Mouse (Mus musculus) adrenal gland, postnatal 36 days (tissue): Measurements from ENCODE around the gene Lbx1. TPM values are rescaled to one million over a fixed set of nuclear protein-coding genes. Genes with fewer than 3 reads are reported as not detected.

Source experiments
- DNase-seq, 2 experiments: peaks; one replicate each; pipeline ENCODE4 v3.0.0; 2021; ENCODE audit warnings: mixed read lengths in 1 of 2
- total RNA-seq, 2 experiments: library from RNA; stranded (reverse); gene quantifications; 2 replicates each; pipeline ENCODE4 v1.2.3; 2021

Gene Lbx1
- total RNA-seq, 2 experiments from 2014 or later = 0.10 to 0.17 TPM

DNA sequence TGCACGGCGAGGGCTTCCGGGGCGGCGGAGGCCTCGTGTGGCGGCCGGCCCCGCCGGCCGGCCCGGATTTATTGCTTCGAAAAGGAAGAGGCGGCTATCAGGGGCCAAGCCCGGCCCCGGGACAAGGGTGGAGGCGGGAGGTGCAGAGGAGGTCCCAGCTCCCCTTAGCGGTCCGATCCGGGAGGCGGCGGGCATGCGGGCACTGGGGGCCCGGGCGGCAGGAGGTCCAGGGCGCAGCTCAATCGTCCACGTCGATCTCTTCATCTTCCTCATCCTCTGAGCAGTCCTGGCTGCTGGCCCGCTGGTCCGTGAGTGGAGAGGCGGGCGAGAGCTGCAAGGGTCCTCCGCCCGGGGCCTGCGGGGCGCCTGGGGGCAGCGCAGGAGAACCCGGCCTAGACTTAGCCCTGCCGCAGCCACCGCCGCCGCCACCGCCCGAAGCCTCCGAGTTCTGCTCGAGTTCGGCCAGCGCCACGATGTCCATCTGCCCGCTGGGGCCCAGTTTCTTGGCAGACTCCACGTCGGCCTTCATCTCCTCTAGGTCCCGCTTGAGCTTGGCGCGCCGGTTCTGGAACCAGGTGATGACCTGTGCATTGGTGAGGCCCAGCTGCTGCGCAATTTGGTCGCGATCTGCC is 2.0 kb downstream of the Lbx1 start:
- DNase-seq = no peak

DNA sequence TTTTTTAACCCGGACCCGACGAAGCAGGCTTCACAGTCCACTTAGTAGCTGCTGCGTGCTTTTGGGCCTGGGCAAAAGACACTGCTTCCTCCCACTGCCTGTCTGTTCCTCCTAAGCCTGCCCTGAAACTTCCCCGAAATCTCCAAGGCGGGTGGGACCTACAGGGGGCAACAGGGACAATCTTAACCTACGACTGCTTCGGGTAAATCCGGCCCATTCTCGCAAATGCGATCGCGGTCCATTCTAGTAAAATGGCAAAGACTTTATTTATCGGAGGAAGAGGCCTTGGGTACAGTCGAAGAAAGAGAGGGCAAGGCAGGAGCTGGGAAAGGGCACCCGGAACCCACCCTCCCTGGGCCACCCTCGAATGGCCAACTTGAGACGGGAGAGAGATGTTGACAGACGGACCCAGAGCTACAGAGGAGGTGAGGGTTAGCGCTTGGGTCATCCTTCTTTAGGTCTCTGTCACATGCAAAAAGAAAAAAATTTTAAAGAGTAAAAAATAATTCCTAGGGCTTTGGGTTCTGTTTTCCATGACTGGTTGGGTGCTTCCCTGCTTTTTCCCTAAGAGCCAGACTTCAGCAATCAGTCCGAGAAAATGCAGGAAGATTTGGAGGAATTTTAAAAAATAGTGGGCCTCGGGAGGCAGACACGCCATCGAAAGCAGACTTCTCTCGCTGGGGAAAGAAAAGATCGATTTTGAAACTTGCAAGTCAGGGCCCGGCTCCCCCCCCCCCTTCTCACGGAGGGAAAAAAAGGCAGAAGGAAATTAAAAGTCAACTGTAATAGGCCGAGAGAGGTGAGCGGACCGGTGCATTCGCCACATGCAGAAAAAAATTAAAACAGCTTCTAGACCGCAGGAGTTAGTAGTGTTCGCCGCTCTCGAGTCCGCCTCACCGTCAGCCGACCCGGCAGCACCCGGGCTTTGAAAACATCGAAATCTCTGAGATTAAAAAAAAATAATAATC is 2.9 kb downstream of the Lbx1 start:
- no peak for DNase-seq

DNA sequence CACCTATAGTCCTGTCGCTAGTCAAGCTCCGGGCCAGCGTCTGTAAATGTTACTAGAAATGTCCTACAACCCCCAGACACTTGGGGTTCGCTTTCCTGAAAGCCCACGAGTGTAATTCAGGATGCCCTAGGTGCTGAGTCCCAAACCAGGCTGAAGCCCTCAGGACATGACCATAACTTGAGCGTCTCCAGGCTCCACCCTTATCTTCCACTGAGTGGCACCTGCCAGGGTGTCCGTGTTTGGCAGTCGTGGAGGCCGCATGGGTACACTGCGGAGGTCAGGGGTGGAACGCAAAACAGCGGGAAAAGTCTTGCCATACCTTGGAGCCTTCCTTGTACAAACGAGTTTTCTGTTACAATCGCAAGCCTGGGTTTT is 3.6 kb downstream of the Lbx1 start:
- no peak for DNase-seq

DNA sequence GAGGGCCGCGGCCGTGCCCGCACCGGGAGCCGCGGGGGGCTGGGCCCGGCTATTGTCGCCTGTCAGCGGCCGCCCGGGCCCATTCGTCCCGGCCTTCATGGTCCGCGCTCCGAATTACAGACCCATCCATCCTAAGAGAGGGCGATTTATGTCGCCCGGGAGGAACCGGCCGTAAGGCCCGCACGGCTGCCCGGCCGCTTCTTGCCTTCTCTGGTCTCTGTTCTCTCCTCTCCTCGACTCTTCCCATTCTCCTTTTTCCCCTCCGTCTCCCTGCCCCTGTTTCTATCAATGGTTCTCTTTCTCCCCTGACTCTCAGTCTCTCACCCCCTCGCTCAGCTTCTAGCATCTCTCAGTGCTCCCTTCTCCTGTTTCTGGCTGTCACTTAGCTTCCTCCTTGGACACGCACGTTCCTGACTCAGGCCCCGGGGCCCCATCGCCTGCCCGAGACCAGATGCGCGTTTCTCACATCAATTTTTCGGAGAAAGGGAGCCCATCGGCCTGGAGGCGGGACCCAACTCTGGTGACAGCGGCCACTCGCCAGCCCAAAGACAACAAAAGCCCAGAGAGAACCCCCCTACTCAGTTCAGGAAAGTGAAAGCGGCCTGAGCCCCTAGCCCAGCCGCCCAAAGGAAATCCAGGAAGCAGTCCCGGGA is 4.1 kb downstream of the Lbx1 start:
- no peak for DNase-seq

DNA sequence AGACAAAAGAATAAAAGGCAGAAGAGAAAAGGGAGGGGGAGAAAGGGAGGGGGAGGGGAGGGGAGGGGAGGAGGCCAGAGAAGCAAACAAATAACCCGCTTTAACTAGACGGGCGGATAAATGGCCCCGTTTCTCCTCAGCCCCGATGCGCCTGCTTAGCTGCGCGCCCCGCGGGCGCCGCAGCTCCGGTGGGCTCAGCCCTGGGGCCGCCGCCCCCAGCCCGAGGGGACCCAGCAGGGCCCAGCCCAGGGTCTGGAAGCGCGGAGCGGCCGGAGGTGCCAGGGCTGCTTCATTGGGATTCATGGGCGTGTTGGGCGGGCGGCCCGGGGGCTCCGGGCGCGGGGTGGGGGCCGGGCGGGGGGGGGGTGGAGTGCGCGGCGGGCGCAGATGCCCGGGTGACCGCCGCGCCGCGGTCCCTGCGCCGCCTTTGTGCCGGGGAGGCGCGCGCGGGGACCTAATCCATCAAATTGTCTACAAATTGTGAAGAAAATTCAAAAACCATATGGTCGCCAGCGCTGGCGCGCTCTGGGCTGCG is 4.7 kb downstream of the Lbx1 start:
- no peak for DNase-seq

DNA sequence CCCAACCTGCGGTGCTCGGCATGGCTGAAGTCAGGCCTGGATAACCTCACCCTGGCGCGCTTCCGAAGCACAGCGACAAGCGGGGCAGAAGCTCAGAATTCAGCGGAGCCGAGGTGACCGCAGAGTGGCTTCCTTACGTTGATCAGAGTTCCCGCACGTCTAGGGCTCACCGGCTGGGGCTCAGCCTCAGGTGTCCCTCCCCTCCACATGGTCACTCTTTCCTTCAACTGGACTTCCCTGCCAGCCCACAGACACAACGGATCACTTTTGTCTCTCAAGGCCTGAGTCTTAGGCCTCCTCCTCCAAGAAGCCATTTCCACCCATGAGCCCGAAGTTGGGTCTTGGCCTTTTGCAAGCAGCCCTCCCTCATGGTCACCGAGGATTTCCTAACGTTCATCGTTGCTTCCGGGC is 5.4 kb downstream of the Lbx1 start:
- no peak for DNase-seq

DNA sequence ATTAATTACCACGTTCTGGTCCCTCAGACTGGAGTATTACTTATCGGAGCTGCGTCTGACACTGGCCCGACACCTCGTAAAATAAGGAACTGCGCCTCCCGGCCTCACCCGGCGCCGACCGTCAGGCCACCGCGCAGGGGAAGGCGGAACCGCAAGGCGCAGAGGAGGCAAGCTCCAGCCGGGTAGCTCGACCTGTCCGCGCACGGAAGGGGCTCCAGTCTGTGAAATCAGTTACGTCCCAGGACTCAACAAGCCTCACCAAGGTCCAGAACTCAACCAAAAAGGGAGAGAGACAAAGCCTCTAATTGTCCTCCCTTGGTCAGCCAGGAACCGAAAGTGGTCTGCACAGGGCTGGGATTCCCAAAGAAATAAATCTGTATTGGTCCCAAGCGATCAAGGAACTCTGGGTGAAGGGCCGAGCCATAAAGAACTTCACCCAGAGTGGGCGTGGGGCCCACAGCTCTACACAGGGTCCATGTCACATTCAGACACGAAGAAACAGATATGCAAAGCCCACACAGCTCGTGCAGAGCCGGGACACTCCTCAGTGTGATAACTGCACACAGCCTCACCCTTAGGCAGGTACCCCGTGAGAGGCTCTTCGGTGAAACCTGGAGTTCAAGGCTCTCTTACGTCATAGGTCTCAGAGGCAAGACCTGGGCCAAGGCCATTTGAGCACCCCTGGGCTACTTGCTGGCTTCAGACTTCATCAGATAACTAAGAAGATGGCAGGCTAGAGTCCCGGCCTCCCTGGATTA is 6.1 kb downstream of the Lbx1 start:
- no peak for DNase-seq

DNA sequence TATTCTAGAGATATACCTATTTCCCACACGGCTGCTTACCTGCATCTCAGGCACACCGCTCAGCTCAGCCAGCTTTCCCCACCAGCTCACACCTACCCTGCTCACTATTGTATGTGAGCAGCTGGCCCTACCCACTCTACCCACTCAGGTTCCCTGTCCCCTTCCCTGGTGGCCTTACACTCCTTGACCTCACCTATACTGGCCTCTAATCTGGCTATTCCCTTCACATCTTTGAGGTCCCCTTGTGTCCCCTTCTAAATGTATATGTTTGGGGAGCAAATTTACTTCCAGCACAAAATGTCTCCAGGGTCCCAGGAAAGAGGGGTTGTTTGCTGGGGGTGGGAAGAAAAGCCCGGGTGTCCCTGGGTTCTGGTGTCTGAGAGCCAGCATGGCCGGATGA is 6.8 kb downstream of the Lbx1 start:
- no peak for DNase-seq

DNA sequence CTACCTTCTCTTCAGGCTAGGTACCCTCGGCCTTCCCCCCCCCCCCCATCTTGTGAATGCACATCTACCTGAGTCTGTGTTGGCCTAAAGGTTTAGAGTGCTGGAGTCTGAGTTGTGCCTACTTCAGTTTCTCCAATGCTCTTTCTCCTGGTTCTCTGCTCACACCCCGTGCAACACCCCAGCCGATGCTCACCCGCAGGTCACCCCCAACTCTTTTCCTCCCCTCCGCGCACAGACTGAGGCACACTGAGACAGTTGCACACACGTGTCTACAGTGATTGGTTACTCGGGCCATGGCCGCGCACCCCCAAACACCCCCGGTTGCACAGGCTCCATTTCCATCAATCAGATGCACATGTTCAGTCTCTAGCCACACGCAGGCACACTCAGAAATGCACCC is 7.5 kb downstream of the Lbx1 start:
- no peak for DNase-seq

DNA sequence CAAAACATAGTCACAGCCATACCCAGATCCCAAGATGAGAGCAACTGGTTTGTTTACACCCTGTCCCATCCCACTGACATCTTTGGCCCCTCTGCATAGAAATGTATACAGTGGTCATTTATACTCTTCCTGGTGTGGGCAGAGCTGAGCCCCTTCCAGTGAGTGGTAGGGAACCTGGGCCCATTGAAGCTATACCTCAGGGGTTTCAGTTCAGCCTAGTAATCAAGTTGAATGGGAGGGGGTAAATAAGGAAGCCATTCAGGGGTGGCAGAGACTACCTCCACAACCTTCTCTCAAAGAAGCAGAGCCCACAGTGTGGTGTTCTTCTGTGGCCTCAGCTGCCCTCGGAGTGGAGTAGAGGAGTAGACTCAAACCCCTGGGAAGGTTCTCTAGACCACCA is 7.9 kb downstream of the Lbx1 start:
- DNase-seq = no peak

DNA sequence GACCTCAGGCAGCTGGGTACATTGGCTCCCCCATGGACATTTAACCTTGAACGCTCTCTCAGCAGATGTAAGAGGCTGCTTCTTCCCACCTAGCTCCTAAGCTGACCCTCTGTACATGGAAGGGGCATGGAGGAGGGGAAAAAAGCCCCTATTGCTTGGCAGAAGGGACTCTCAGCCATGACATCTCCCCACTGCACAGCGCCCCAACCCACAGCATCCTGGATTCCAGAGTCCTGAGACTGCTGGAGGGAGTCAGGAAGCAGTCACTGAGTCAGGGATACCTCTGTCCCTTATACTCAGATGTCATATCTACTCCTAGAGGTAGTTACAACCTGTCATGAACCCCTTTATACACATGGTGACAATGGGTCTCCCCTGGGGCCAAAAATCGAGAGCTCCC is 8.6 kb downstream of the Lbx1 start:
- DNase-seq = no peak

DNA sequence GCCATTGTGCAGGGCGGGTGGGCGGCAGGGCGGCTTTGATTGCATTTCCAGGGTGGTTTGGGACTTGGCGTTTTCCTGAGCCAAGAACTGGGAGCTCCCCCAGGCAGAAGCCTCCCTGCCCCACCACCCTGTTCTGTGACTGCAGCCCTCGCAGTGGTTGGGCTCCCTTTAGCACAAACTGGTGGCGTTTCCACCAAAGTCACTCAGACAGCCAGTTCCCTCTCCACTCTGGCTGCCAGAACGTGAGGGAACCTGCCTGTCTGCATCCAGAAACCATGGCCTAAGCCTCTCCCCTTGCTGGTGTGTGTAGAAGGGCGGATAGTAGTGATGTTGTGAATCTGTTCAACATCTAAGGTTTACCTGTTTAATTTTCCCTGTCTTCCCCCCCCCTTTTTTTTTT is 9.4 kb downstream of the Lbx1 start:
- no peak for DNase-seq

DNA sequence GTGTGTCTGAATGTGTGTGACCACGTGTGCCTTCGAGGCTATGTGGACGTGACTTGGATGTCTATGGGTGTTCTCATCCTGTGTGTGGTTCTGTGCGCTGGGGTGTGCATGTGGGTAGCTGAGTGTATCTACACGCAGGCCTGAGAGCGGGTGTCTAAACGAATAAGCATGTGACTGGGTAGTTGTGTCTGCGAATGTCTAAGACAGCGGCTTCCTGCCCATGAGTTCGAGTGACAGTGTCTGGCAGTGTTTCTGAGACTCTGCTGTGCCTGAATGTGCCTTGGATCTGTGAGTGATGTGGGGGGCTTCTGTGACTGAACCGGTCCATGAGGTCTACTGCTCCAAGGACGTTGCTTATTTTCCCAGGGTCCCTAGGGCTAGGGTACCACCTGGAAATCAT is 10.5 kb downstream of the Lbx1 start:
- DNase-seq = no peak

DNA sequence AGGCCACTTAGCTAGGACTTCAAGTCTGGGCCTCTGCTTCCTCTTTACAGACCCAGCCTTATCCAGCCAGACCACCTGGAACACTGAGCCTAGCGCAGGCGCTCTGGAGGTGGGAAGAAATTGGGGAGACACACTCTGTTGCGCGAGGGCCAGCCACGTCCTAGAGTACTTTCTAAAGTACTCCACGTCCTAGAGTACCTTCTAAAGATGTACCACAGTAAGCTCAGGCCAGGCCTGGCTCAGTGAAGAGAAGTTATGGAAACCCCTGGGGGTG is 11.4 kb downstream of the Lbx1 start:
- DNase-seq = no peak

DNA sequence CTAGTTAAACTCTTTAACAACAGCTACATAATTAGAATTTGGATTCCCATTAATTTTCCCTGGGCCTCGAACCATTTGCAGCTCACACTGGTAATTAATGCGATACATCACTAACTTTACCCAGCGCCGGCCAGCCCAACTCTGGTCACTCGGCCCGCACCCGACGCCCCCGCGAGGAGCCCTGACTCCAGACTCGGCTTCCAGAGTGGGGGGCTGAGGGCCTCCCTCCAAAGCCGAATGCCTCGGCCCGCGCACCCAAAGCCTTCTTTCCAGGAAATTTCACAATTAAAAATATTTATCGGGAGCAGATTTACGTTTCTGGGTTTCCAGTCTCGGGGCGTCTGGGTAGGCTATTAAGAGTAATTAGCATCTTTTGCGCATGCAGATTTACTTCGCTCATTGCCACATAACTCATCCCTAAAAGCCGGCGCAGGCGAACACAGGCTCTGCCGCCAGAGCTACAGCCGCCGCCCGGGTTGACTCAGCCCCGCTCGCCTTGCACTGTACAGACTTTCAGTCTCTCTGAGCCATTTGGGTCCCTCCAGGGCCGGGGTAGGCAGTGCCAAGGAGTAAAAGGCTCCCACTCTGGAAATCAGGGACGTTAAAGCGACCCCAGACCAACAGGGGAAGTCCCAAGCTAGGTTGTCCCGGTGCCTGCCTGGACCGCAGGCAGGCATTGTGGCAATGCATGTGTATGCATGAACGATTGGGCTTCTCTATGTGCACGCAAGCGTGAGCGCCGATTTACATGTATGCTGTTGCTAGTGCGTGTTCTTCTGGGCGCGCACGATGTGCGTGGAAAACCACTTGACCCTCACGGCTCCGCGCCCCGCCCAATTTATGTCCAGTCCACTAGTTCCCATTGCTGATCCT is 12.0 kb downstream of the Lbx1 start:
- DNase-seq = no peak

DNA sequence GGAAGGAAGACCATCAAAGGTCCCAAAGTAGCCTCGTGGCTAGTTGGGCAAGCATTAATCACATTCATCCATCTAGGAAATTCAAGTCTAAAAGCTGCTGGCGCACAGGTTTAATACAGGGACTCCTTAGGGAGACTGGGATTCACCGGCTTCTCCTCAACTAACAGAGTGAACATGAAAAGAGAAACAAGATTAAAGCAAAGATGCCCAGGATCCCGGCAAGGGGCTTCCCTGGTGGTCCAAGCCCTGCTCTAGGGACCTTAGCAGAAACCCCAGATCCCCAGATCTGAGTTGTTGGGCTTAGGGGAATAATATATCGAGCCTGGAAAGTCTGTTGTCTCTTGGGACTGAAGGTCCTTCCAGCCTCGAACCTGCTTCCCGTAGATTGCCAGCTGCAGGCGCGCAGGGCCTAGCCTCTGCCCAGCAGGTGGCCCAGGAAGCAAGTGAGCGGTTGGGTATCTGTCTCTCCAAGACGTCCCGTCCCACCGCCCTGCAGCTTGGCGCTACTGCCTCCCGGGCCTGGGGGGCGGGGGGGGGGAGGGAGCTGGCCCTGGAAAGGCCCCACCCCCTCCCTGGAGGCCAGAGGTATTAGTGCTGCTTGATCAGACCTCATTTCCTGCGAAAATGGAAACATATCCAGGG is 13.3 kb downstream of the Lbx1 start:
- no peak for DNase-seq

DNA sequence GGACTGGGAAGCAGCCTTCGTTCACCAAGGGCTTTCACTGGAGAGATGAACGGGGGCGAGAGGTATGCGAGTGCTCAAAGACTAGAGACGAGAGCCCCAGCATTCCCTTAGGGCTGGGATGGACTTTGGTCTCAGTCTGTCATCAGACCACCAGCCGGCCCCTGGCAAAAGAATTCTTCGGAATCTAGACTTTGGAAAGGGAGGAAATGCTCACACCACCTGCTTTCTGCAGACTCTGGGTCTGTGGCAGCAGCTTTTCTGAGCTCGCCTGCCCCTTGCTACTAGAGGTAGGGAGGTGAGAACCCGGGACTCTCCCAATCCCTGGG is 14.2 kb downstream of the Lbx1 start:
- DNase-seq = no peak

DNA sequence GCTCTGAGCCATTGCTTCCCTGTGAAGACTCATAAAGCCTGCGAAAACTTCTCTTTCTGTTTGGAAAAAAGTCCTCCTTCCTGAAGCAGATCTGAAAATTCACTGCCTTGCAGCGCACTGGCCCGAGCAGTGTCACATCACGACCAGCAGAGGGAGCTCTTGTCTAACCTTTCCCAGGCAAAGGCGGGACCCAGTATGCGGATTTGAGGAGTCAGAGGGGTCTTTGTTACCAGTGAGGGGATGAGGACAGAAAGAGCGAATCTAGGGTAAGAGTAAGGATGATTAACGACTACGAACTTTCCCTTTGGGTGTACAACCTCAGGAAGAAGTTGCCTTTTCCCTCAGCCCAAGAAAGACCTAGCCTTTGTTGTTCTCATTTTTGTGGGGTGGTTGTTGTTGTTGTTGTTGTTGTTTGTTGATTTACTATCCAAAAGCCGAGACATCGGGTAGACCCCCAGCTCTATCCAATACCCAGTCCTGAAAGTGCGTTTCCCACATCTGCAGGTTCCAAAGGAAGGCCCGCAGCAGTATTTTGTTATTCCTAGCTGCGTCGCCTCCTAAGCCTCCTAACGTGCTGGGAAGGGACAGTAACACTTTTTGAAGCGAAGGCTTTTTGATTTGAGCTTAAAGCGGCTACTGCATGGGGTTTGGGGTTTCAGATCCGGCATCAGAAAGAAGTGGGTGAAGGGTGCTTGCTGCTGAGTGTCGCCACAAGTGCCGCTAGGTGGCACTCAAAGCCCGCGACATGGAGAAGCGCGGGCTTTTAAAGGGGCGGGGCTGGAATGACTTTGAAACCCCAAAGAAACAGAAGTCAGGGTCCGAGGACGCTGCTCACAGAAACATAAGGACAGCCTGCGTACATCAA is 14.8 kb downstream of the Lbx1 start:
- peak; percentile 77 to 83 for DNase-seq

DNA sequence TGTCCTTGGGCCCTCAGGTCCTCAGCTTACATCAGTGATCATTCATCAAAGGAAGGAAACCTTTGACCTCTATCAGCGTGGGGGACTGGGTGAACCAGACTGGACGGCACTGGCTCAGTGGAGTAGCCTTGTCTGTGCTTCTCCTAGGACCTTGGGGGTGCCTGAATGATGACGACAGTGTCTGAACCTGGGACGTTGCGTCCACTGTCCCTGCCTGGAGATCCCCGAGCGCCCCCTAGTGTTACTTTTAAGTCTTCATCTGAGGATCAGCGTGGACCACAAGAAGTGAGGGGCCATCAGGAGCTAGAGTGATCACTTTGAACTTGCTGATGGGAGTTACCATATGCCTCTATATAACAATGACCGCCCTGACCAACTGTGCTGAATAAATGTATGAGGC is 19.4 kb downstream of the Lbx1 start:
- peak; percentile 68 to 76 for DNase-seq

DNA sequence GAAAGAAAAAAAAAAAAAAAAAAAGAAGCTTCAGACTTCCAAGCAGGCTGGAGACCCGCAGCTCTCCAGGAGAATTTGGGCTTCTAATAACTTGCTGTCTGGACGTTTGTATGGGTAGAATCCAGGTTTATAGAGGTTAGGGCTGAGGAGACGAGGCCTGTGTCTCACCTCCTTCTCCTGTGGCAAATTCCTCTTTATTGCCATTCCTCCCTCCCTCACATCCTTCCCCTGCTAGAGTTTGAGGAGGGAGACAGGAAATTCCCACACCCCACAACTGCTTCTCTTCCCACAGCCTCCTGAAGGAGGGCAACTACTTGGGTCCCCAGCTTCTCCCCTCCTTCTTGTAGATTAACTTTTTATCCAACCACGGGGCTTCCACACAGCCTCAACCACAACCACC is 20.2 kb downstream of the Lbx1 start:
- DNase-seq = no peak
